8 mouse cellular contexts compared by ENCODE assay signal in genomic region chr11:74770037-74770436, GRCm38 (mm10). TPM values are rescaled to one million over a fixed set of nuclear protein-coding genes. Genes with fewer than 3 reads are reported as not detected.
DNase-seq lines count a peak whose midpoint lies in the region; ATAC-seq and TF ChIP-seq lines count a peak whose summit lies in the region.

No protein-coding gene starts in this region.

- H3K9ac ChIP-seq in kidney, embryonic 15.5 days: peak overlapping the region; percentile 71
- H3K9ac ChIP-seq in hindbrain, embryonic 13.5 days: peak overlapping the region; percentile 86
- H3K9ac ChIP-seq in midbrain, embryonic 13.5 days (replicated peaks): peak overlapping the region; percentile 89

- H3K9me3 ChIP-seq in kidney, embryonic 15.5 days (replicated peaks): no peaks in the 10 kb centered on the region
- no peaks in the 10 kb centered on the region for H3K9me3 ChIP-seq in hindbrain, embryonic 13.5 days
- H3K9me3 ChIP-seq in midbrain, embryonic 13.5 days: no peaks in the 10 kb centered on the region

- no peaks in the 10 kb centered on the region for H3K27me3 ChIP-seq in kidney, embryonic 15.5 days
- no peaks in the 10 kb centered on the region for H3K27me3 ChIP-seq in hindbrain, embryonic 13.5 days
- H3K27me3 ChIP-seq in midbrain, embryonic 13.5 days: no peaks in the 10 kb centered on the region

- DNase-seq in kidney, postnatal 14 days: no peak
- DNase-seq in spleen, adult 12 weeks (ENCODE audit: low spot score): no peak
- no peak for DNase-seq in adrenal gland, postnatal 4 days (ENCODE audit: low spot score in 2 of 2)
- no peak for DNase-seq in right cerebral cortex, postnatal 10 days (ENCODE audit: low spot score in 2 of 2)

- 82% methylated on average over 9 of the region's 9 CpGs for WGBS in kidney, embryonic 15.5 days
- WGBS in hindbrain, embryonic 13.5 days: 81% methylated on average over 9 of the region's 9 CpGs
- WGBS in midbrain, embryonic 13.5 days: 81% methylated on average over 9 of the region's 9 CpGs

- H3K4me3 ChIP-seq in kidney, embryonic 15.5 days (replicated peaks): peak overlapping the region; percentile 81
- peak overlapping the region; percentile 65 for H3K4me3 ChIP-seq in bone marrow macrophage, adult 2 months (ENCODE audit: insufficient read depth, low read length)
- H3K4me3 ChIP-seq in hindbrain, embryonic 13.5 days: peak overlapping the region; percentile 81
- H3K4me3 ChIP-seq in midbrain, embryonic 13.5 days (replicated peaks): peak overlapping the region; percentile 78

- no peak for ATAC-seq in kidney, embryonic 15.5 days (replicated peaks; ENCODE audit: low FRiP score)
- ATAC-seq in hindbrain, embryonic 13.5 days (ENCODE audit: low FRiP score): 0 out of 2 replicates have a peak, but pooled peaks have one; percentile 4
- ATAC-seq in midbrain, embryonic 13.5 days: 0 out of 2 replicates have a peak, but pooled peaks have one; percentile 15

- peaks cover 19% of the 10 kb centered on the region for H3K36me3 ChIP-seq in kidney, embryonic 15.5 days
- peaks cover 19% of the 10 kb centered on the region for H3K36me3 ChIP-seq in hindbrain, embryonic 13.5 days
- H3K36me3 ChIP-seq in midbrain, embryonic 13.5 days: peaks cover 15% of the 10 kb centered on the region

- H3K4me1 ChIP-seq in kidney, embryonic 15.5 days: peaks cover 16% of the 10 kb centered on the region
- peaks cover 16% of the 10 kb centered on the region for H3K4me1 ChIP-seq in bone marrow macrophage, adult 2 months (ENCODE audit: control insufficient read depth, insufficient read depth, low read length)
- H3K4me1 ChIP-seq in hindbrain, embryonic 13.5 days (replicated peaks): peaks cover 27% of the 10 kb centered on the region
- H3K4me1 ChIP-seq in midbrain, embryonic 13.5 days (replicated peaks): peaks cover 20% of the 10 kb centered on the region

- peak overlapping the region; percentile 72 for H3K4me2 ChIP-seq in kidney, embryonic 15.5 days
- peak overlapping the region; percentile 80 for H3K4me2 ChIP-seq in hindbrain, embryonic 13.5 days
- H3K4me2 ChIP-seq in midbrain, embryonic 13.5 days (replicated peaks): peak overlapping the region; percentile 76

- TF ChIP-seq POLR2A in bone marrow macrophage, adult 2 months (IDR thresholded peaks at IDR 0.05; ENCODE audit: borderline replicate concordance, low read depth, low read length): no peak

- H3K27ac ChIP-seq in kidney, embryonic 15.5 days: peak overlapping the region; percentile 97
- no peak overlapping the region for H3K27ac ChIP-seq in bone marrow macrophage, adult 2 months (ENCODE audit: insufficient read depth, low read depth, low read length)
- peak overlapping the region; percentile 85; the same call in 1 of the 2 replicates for H3K27ac ChIP-seq in hindbrain, embryonic 13.5 days
- H3K27ac ChIP-seq in midbrain, embryonic 13.5 days: peak overlapping the region; percentile 94

- no peak for TF ChIP-seq CTCF in bone marrow macrophage, adult 2 months (IDR thresholded peaks at IDR 0.05; ENCODE audit: low read depth, low read length)

RNA-seq across cellular contexts. Expression of gene Mettl16, which starts 0.6 kb away (rescaled TPM):
- 54.8 and 55.4 TPM in 2 replicates for polyA plus RNA-seq in kidney, embryonic 15.5 days (2015; fragmentation: Nextera tagmentation; extraction: Ambion mirVana)
- 8.9 and 9.2 TPM in 2 replicates for polyA plus RNA-seq in bone marrow macrophage, adult 2 months (2012; ENCODE audit: insufficient read depth, insufficient read length, missing spikeins)
- 53.8 and 55.4 TPM in 2 replicates for polyA plus RNA-seq in hindbrain, embryonic 13.5 days (2015; fragmentation: Nextera tagmentation; extraction: Ambion mirVana)
- polyA plus RNA-seq in midbrain, embryonic 13.5 days (2015; fragmentation: Nextera tagmentation; extraction: Ambion mirVana): 55.2 and 56.4 TPM in 2 replicates
- total RNA-seq in adrenal gland, postnatal 4 days (2021): 10 to 100 TPM; 19.0 to 19.9 TPM

RNA-seq across cellular contexts. Expression of gene Pafah1b1, which starts 45.6 kb away (rescaled TPM):
- polyA plus RNA-seq in kidney, embryonic 15.5 days (2015; fragmentation: Nextera tagmentation; extraction: Ambion mirVana): 42.0 and 50.1 TPM in 2 replicates
- polyA plus RNA-seq in bone marrow macrophage, adult 2 months (2012; ENCODE audit: insufficient read depth, insufficient read length, missing spikeins): 59.9 and 67.9 TPM in 2 replicates
- 62.2 and 75.3 TPM in 2 replicates for polyA plus RNA-seq in hindbrain, embryonic 13.5 days (2015; fragmentation: Nextera tagmentation; extraction: Ambion mirVana)
- 59.6 and 66.9 TPM in 2 replicates for polyA plus RNA-seq in midbrain, embryonic 13.5 days (2015; fragmentation: Nextera tagmentation; extraction: Ambion mirVana)
- total RNA-seq in adrenal gland, postnatal 4 days (2021): 100 to 1,000 TPM; 165 to 177 TPM
